8 mouse cellular contexts compared by ENCODE assay signal in the genomic region with DNA sequence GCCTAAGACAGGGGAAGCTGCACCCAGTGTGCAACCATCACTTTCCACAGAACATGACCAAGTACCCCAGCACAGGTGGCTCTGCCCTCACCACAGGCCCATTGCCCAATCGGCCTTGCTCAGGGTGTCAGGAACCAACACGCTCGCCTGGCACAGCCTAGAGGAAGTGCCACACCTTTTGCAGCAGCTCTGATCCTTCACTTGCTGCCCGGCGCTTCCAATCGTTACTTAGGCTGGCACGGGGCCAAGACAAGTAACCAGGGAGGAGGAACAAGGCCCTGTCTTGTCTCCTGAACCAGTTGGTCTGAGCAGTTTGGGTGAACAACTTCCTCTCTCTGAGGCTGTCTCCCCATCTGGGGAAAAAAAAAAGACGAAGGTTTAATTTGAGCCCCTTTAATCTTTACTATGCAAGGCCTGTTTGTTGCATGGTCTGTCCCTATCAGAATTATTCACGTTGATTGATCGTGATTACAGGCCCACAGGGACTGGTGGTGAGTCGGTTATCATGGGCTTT. TPM values are rescaled to one million over a fixed set of nuclear protein-coding genes. Genes with fewer than 3 reads are reported as not detected.
A peak's percentile ranks its signal among the peaks of the same experiment; 100 is the strongest.
DNase-seq lines count a peak whose midpoint lies in the region; ATAC-seq and TF ChIP-seq lines count a peak whose summit lies in the region.

No protein-coding gene starts in this region.

- H3K27ac ChIP-seq in intestine, postnatal 0 days (ENCODE audit: low read depth, low read length) = no peak overlapping the region
- H3K27ac ChIP-seq in forebrain, embryonic 10.5 days = no peak overlapping the region

- no peak overlapping the region for H3K9ac ChIP-seq in intestine, postnatal 0 days (ENCODE audit: low read depth, low read length)

- 26% methylated on average over 11 of the region's 11 CpGs for WGBS in intestine, postnatal 0 days
- WGBS in forebrain, embryonic 10.5 days = 86% methylated on average over 11 of the region's 11 CpGs

- no peaks in the 10 kb centered on the region for H3K36me3 ChIP-seq in intestine, postnatal 0 days (ENCODE audit: control insufficient read depth, insufficient read depth)
- no peaks in the 10 kb centered on the region for H3K36me3 ChIP-seq in forebrain, embryonic 10.5 days (replicated peaks)

- H3K4me1 ChIP-seq in intestine, postnatal 0 days (replicated peaks; ENCODE audit: control insufficient read depth, insufficient read depth, low read length) = no peaks in the 10 kb centered on the region
- H3K4me1 ChIP-seq in forebrain, embryonic 10.5 days = no peaks in the 10 kb centered on the region

- no peaks in the 10 kb centered on the region for H3K9me3 ChIP-seq in intestine, postnatal 0 days (ENCODE audit: control insufficient read depth)
- no peaks in the 10 kb centered on the region for H3K9me3 ChIP-seq in forebrain, embryonic 10.5 days

- DNase-seq in cerebellum, postnatal 25 days = peak; percentile 18 to 43
- no peak for DNase-seq in cerebellum, adult 9-10 months
- peak; percentile 77 for DNase-seq in testis, postnatal 10 days (ENCODE audit: low spot score)
- DNase-seq in testis, postnatal 14 days (ENCODE audit: low spot score) = no peak
- peak; percentile 27 for DNase-seq in thymus, postnatal 14 days
- no peak for DNase-seq in forebrain, embryonic 10.5 days (ENCODE audit: extremely low spot score, low spot score)

- no peak overlapping the region for H3K4me3 ChIP-seq in intestine, postnatal 0 days (ENCODE audit: low read depth, low read length)
- no peak overlapping the region for H3K4me3 ChIP-seq in forebrain, embryonic 10.5 days

- no peak for TF ChIP-seq CTCF in intestine, postnatal 0 days (IDR thresholded peaks at IDR 0.05; ENCODE audit: low read depth)

- H3K27me3 ChIP-seq in intestine, postnatal 0 days (replicated peaks; ENCODE audit: control insufficient read depth, insufficient read depth, low read length) = no peaks in the 10 kb centered on the region
- no peaks in the 10 kb centered on the region for H3K27me3 ChIP-seq in forebrain, embryonic 10.5 days (ENCODE audit: poor library complexity, severe bottlenecking)

- ATAC-seq in intestine, postnatal 0 days = peak; percentile 86
- ATAC-seq in megakaryocyte, adult 5-6 weeks (ENCODE audit: poor library complexity, severe bottlenecking) = peak; percentile 81

- H3K4me2 ChIP-seq in intestine, postnatal 0 days (replicated peaks; ENCODE audit: low read depth) = no peak overlapping the region

RNA-seq across cellular contexts. Expression of gene Ckap4, which starts 17.4 kb away (rescaled TPM):
- polyA plus RNA-seq in intestine, postnatal 0 days (2015; fragmentation: Nextera tagmentation; extraction: Ambion mirVana) = 23.3 and 24.0 TPM in 2 replicates
- total RNA-seq in megakaryocyte, adult 5-6 weeks (2015) = 122 and 125 TPM in 2 replicates
- total RNA-seq in megakaryocyte, adult 5-6 weeks (2017) = 115 TPM in 2 replicates
- polyA plus RNA-seq in forebrain, embryonic 10.5 days (2016; fragmentation: Nextera tagmentation; extraction: Ambion mirVana) = 50.5 and 50.7 TPM in 2 replicates

RNA-seq across cellular contexts. Expression of gene Tcp11l2, which starts 60.0 kb away (rescaled TPM):
- polyA plus RNA-seq in intestine, postnatal 0 days (2015; fragmentation: Nextera tagmentation; extraction: Ambion mirVana) = 8.2 and 10.0 TPM in 2 replicates
- total RNA-seq in megakaryocyte, adult 5-6 weeks (2015) = 54.8 and 59.3 TPM in 2 replicates
- 29.7 and 36.1 TPM in 2 replicates for total RNA-seq in megakaryocyte, adult 5-6 weeks (2017)
- 2.0 and 2.6 TPM in 2 replicates for polyA plus RNA-seq in forebrain, embryonic 10.5 days (2016; fragmentation: Nextera tagmentation; extraction: Ambion mirVana)

Comparison
In these comparisons a context has a peak if more than half of its experiments do, and no peak if none do; other contexts are left out.
1. DNase-seq: peak in cerebellum, postnatal 25 days (2 of 2), testis, postnatal 10 days (single experiment) and thymus, postnatal 14 days (single experiment); none in cerebellum, adult 9-10 months (single experiment), testis, postnatal 14 days (single experiment) and forebrain, embryonic 10.5 days (single experiment).